Mouse (Mus musculus) thymus, postnatal 0 days (tissue): ENCODE measurements around the gene Tmtc1. TPM values are rescaled to one million over a fixed set of nuclear protein-coding genes. Genes with fewer than 3 reads are reported as not detected.
A peak's percentile ranks its signal among the peaks of the same experiment; 100 is the strongest.

Source experiments
- DNase-seq: peaks from one replicate; pipeline ENCODE4 v3.0.0-alpha.2; 2015; ENCODE audit warnings: low spot score
- polyA plus RNA-seq: library from polyadenylated mRNA; unstranded; fragments of >200 nt; fragmentation: Nextera tagmentation; extraction: Ambion mirVana; gene quantifications from 2 replicates; pipeline ENCODE4 v1.2.1, GENCODE M21; 2015

Tmtc1 gene
- polyA plus RNA-seq: 0.12 and 0.14 TPM in 2 replicates

DNA sequence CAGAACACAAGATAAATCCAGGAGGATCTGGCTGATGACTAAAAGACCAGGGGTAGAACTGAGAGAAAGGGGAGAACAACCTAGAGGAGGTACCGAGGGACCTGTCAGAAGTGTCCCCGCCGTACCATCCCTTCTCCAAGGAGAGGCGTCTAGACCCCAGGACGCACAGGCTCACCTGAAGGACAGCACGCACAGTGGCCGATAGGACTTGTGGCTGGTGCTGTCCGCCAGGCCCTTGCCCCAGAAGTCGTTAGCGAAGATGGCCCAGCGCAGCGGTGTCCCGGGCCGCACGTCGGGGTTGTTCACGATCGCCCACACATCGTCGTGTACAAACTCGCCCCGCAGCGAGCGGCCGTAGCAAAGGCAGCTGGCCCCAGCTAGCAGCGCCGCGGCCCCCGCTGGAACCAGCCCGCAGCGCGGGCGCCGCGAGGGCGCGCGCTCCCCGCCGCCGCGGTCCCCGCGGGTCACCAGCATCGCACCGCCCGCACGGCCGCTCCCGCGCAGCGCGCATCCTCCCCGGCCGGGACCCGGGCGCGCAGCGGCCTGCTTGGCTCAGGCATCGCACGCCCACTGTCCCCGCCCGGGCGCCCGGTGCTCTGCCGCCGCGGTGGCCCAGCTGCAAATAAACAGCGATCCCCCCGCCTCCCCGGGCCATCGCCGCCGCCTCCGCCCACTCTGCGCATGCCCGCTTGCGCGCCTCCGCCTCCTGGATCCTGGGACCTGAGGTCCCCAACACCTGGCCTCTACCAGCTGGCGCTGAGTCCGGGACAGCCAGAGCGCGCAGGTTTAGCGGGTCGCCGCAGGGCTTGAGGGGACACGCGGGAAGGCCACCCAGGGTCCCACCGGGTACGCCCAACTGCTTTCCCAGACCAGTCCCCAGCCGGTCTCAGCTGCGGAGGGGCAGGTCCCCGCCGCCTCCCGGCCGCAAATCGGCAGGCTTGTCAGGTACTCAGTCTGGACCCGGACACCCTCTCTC is at the start of gene Tmtc1:
Gene Tmtc1 (minus strand): TSS at position 664 of the 976 bp plus-strand sequence.
- peak; percentile 3 for DNase-seq

DNA sequence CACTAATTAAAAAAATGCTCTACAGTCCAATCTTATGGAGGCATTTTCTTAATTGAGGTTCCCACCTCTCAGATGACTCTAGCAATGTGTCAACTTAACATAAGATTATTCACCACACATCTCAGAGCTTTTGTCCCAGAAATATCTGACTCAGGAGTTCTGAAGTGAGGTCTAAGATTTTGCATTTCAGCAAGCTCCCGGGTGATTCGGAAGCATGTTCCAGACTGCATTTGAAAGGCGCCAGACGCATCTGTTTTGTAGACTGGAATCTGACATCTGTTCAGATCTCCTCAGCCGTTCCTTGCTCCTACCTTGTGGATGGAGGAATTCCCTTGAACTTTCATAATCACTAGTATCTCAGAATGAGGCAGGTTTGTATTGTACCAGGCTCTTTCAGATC is 47.7 kb upstream of the Tmtc1 start:
- no peak for DNase-seq

DNA sequence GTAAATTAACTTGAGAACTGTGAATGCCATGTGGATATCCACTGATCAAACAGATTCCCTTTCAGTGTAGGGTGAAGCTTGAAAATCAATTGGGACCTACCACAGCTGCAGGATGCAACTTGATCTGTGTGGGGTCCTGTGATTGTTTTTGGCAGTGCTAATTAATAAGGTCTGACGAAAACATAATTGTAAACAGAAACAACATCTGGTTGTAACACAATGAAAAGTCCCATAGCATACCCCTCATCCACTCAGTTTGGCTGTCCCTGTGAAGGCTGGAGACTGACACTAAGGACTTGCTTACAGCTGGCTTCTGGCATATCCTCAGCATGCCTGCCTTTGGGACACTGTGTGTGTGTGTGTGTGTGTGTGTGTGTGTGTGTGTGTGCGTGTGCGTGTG is 42.6 kb upstream of the Tmtc1 start:
- DNase-seq: no peak

DNA sequence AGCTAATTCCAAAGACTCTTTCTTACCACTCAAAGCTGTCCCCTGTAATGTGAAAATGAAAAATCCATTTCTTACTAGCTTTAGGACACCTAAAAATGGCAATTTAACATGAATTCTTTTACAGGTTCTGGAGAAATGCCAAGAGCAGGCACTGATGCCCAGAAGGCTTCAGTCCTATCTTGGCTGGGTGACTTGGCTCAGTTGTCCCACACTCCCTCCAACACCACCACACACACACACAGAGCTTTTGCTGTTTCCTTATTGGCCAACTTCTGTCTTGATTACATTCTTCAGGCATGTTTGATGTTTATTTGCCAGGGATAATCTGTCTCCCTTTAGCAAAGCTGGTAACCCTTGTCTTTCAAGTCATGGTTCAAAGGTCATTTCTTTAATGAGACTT is 37.7 kb upstream of the Tmtc1 start:
- DNase-seq: no peak

DNA sequence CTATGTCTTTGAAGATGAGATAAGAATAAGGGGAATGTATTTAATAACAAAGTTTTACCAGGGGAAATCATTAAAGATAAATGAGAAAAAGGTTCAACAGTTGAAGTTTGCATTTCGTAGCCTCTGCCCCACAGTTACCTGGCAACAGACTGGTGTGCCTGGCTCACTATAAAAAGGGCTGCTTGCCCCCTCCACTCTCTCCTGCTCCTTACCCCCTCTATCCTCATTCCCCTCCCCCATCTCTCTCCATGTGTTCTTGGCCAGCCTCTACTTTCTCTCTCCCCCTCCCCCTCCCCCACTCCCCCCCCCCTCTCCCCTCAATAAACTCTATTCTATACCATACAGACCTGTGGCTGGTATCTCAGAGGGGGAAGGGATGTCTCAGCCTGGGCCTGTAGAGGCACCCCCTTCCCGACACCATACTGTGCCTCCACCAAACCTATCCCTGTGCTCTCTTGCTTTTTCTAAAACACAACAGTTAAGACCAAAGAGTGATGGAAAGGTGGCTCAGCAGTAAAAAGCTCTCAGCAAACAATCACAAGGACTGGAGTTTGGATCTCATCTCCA is 35.6 kb upstream of the Tmtc1 start:
- DNase-seq: no peak

DNA sequence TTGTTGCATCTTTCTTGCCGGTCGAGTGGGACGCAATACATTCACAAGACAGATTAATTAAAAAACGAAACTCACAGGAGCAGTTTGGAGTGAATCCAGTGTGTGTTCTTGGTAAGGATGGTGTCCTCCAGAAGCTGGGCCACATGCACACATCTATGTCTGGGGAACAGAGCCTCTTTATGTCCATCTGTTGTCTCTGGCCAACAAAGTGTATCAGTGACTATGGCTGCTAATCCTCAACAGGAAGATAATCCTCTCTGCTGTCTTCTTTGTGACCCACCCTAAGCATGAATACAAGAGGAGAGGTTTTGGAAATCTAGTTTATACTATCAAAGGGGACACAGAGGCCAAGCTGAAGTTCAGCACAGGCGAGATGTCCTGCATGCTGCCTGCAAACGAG is 34.2 kb upstream of the Tmtc1 start:
- DNase-seq: no peak

DNA sequence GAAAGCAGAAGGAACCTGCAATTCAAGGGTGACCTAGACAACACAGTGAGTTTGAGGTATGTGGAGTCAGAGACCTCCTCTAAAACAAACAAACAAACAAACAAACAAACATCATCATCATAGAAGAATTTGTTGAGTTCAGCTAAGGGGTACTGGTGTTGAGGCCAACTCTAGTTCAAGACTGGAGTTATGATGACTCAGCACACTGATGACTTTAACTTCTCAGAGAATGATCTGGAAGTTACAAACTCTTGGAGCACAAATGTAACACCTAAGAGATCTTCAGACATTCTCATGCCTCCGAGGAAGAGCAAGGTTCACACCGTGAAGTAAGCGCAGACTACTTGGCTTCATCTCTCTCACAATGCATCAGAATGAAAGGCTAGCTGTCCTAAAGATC is 28.1 kb upstream of the Tmtc1 start:
- no peak for DNase-seq

DNA sequence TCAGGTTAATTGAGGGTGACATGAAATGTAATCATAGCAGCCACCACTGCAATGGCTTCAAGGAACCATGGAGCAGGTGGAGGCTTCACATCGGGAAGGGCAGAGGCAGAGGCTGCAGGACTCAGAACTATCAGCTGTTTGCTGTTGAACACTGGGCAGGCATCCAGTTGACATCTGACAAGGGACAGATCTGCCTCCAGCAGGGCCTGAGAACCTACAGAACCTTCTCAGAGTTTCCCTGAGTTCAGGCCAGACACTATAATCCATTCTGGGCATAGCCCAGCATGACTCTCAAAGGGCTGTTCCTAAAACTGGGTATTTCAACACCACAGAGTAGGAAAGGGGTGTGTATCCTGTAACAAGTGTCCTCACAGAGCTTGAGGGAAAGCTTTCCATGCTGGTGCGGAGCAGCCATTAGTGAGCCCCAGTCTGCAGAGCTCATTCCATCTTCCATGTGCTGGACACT is 23.8 kb upstream of the Tmtc1 start:
- DNase-seq: no peak

DNA sequence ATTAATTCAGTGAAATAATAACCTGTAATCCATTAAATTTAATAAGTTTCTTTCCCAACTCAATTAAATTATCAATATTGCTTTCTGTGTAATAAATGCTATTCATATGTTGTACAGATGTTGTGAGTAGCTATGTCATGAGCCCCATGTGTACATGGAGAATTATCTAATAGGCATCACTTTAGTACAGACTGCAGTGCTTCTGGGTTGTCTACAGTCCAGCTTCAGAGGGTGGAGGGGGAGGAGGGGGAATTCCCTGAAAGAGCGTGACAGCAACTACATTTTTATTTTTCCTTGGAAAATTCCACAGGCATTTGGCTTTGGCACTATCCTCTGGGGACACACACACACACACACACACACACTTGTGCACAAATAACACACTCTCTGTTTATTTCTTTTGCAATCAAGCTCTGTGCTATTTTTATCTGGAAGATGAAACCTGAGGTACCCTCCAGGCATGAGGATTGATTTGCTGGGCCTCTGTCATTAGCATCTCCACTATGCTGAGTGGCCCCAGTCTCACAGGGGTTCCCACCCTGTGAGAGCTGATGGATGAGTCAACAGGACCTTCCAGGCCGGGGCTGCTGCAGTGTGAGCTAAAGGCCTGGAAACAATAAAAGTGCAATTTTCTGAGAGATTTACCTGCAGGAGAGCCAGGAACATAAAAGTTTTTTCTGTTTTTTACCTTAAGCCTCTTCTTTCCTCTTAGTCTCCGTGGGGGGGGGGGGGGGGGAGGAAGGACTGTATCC is 23.2 kb upstream of the Tmtc1 start:
- DNase-seq: no peak

DNA sequence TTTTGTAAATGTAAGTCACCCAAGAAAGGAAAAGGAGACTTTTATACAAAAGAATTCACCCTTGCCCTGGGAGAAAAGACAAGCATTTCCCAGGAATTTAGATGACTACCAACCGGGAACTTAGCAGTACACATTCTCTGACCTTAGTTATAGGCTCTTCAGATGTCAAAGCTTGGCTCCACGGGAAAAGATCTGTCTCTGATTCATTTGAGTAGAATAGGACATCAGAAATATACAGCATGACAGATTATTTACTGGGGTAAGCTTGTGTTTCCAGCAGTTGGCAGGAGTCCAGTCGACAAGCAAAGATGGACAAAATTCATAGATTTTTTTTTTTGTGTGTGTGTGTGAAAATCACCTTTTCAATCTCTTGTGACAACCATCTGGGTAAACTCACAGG is 15.4 kb upstream of the Tmtc1 start:
- no peak for DNase-seq

DNA sequence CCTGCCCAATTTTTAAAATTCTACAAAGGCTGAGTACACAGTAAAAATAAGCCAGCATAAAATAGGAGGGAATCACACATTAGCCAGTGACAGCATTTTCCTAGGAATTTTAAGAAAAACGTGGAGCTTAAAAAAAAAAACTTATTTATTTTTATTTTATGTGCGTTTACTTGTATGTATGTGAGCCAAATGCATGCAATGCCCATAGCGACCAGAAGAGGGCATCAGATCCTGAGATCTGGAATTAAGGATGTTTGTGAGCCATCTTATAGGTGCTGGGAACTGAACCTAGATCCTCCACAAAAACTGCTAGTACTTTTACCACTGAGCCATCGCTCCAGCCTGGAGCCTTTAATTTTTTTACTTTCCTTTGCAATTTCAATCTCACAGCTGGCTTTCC is 11.3 kb upstream of the Tmtc1 start:
- DNase-seq: no peak

DNA sequence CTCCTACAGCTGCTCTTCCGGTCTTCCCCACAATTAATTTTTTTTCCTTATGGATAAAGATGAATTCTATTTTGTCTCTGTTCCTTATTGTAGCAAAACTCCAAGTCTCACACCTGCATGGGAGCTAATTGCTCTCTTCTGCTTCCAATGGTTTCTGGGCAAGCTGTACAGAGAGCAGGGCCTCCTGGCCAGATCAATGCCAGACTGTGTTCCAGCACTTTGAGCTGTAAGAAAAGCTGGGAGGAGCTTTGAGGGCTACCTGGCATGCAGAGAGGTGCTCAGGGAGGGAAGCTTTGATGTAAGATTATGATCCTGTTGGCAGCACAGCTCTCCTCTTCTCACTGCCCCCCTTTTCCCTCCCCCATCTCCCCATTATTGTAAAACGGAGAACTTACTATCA is 10.6 kb upstream of the Tmtc1 start:
- DNase-seq: no peak

DNA sequence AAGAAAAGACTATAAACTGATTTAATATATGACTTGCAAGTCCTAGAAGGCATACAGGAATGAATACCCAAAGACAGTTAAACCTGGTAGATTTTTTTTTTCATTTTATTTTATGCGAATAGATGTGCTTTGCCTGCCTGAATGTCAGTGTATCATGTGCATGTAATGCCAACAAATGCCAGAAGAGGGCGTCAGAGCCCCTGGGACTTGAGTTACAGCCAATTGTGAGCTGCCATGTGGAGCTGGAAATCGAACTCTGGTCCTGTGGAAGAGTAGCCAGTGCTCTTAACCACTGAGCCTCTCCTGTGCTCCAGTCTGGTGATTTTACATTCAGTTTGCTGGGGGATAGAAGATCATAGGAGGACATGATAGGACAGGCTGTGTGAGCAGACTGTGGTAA is 4.0 kb upstream of the Tmtc1 start:
- DNase-seq: no peak

DNA sequence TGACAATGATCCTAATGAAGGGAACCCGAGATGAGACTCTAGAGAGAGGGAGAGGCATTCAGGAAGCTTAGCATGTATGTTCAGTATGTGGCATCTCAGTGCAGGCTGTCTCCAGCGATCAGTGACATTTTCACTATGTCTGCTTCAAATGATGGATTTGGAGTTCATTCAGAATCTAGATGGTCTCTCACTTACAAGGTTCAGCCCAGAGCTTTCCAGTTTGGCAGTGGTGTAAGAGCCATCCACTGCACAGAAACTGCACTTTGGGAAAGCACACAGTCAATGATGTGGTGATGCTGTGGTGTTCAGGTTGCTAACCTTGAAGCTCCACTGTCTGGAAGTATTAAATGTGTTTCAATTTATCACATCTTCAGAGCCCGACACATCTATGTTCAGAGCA is 1.9 kb upstream of the Tmtc1 start:
- no peak for DNase-seq

DNA sequence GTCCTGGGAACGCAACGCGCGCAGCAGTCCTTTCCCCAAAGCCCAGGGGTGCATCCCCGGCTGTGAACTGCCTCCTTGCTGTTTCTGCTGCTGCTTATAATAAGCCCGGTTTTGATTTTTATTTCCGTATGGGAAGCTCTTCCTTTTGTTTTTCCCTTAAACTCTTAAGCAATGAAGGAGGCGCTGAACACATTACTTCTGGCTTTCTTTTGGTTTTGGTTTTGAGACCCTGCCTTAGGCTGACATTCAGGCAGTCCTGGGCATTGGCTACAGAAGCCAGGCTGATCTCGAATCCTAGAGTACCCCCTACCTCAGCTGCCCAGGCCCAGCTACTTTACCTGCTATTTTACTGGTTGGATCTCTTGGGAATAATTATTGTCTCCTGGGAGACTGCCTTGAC is 607 bp upstream of the Tmtc1 start:
- no peak for DNase-seq

DNA sequence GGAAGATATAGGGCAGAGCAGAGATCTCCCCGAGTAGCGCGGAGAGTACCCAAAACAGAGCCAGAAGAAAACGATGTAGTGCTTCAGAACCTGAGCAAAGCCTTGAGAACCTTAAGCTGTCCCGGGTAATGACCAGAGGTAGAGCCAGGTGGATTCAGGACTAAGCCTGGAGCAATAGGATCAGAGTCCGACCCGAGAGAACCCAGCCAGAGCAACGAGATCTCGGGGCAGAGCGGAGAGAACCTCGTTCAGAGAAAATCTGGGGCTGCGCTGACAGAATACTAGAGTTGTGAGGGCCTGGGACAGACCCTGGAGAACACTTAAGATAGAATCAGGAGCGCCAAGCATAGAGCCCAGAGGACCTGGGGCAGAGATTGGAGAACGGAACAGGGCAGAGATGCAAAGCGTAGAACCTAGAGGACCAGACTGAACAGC is 881 bp downstream of the Tmtc1 start:
- DNase-seq: no peak

DNA sequence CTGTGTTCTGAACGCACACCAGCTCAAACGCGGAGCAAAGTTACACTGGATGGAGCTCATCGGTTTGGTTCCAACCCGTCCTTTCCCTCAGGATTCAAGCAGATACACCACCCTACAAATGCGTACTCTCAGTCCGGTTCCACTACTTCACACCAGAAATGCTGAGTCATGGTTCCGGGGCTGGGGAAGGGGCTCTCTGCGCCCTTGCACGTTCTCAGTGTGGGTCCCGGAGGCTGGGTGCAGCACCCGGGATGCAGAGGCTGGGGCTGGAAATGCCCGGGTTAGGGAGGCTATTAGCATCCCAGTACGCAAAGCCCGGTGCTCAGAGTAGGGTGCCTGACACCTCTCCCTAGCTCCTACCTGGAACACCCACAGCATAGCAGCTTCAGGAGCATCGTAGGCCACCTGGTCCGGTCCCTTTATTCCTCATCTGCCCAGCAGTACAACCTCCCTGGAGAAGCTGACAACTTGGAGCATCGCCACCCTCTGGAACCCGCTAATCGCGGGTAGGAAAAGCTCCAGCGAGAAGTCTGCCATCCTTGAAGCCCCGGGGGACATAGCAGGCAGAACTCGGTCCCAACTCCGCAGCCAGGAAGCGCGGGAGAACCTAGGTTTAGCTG is 1.4 kb downstream of the Tmtc1 start:
- DNase-seq: no peak

DNA sequence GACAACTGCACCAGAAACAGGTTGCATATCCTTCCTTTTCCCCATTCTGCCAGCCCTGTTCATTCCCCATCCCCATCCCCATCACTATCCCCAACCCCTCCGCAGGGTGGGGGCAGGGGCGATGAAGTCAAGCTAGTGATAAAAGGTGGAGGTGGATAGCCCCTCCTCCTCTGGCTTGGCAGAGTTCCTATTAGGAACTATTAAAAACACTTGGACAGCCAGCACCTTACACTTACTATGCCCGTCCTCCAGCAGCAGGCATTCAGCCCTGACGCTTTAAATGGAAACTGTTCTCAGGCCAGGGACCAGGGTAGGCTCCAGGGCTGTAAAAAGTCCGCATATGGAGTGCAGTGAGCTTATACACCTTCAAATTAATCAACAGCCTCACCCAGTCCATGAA is 2.3 kb downstream of the Tmtc1 start:
- no peak for DNase-seq

DNA sequence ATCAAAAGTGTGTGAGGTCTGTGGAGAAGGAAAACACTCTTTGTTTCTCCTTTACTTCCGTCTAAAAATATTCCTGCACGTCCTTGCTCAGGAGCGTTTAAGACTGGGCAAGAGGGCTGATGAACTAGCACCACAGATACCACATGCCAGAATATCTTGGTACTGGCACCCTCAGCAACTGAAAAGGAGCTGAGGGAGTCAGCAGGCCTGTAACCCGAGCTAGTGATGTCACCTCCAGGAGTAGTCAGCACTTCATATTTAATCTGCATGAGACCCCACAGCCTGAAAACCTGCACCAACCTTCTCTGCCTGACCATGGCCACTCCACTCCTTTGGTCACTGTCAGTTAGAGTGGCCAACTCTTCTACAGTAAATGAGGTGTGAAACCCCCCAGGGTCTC is 5.1 kb downstream of the Tmtc1 start:
- DNase-seq: no peak

DNA sequence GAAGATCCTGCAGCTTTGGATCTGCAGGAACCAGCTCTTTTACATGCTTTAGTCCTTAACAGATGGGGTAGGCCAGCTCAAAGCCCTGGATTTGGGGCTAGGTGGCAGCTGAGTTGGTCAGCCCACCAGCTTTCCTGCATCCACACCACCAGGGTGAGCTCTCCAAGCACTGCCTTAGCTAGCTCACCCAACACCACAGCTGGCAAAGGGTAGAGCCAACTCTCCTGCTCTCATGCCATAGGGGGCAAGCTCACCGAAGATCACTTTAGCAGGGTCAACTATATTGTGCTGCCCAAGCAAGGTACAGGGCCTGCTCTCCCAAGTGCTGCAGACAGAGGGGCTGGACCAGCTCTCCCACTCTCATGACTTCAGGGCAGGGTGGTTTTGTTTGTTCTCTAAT is 6.6 kb downstream of the Tmtc1 start:
- no peak for DNase-seq

DNA sequence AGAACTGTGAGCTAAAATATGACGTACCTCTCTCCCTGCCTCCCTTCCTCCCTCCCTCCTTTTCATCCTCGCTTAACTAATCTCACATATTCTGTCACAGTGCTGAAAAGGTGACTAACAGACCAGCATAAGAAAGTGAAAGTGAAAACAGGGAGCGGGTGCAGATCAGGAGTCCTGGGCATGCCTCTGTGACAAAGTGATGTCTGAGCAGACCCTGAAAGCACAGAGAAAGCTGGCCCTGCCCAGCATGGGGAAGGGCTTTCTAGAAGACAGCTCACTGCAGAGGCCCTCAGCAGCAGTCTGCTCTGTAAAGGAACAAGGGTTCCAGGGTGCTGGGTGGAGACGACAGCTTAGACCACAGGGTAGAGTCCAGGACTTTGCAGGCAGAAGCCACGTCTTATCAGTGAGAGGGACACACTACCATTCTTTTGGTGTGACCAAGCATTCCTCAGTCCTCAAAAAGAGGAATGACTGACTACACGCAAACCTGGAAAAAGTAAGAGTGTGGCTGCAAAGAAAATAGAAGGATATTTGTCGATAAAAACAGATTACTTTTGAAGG is 7.7 kb downstream of the Tmtc1 start:
- peak; percentile 3 for DNase-seq
